Mouse (Mus musculus): Measurements from ENCODE around the gene Cnpy2.
A peak's percentile ranks its signal among the peaks of the same experiment; 100 is the strongest.
"Not testable (repeated sequence)": the region's sequence is repeated elsewhere in the genome, so short reads cannot be mapped to it uniquely, and the experiment has no call there.

Cnpy2 gene

DNA sequence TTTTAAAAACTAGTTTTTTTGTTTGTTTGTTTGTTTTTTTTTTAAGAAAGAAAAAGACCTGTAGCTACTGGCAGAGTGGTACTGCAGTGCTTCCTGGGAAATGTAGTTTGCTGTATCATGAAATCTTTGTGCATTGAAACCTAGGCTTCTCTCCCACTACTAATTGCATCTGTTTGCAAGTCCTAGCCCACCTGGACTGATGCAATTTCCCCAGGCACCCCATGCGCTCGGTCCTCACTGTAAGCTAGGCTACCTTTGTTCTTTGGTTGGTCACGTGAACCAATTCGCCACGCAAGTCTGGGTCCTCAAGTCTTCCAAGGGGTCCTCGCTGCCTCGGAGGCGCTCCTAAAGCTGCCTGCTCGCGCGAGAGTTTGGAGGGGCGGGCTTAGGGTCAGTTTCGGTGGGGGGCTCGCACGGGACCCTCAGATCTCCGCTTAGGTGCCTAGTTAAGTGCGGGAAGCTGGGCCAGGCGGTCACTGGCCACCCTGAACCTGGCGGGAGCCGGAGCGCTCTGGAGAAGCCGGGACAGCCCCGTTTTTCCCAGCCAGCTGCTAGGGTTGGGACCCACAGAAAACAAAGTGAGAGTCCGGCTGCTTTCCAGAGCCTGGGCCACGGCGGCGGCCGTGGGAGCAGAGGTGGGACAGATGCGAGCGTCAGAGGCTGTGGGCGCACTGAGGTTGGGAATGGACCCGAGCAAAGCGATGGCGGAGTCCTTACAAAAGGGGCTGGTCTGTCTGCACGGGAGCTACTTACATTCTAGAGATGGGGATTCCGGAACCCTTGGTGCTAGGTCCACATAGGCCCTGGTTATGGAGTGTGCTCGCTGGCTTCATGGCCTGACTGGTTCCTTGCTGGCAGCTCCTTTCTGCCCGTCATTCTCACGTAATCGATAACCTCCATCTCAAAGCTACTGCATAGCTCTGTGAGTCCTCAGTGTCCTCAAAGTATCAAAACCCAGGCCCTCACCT lies at the start of gene Cnpy2:
Cnpy2 (plus strand) TSS at position 319 of the 968 bp plus-strand sequence.
- peak; percentile 90 for DNase-seq (ENCODE audit: low read depth, low spot score)

DNA sequence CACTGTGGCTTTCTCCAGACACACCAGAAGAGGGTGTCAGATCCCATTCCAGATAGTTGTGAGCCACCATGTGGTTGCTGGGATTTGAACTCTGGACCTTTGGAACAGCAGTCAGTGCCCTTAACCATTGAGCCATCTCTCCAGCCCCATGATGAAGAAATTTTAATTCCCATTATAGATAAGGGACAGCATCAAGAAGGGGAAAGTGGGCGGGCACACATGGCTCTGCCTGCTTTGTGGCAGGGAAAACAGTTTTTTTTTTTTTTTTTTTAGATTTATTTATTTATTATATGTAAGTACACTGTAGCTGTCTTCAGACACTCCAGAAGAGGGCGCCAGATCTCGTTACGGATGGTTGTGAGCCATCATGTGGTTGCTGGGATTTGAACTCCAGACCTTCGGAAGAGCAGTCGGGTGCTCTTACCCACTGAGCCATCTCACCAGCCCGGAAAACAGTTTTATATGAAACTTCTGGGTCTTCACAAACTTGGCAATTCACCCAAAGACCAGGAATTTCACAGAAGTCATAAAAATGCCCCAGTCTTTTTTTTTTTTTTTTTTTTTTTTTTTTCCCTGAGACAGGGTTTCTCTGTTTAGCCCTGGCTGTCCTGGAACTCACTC lies 49.3 kb upstream of the Cnpy2 start:
- not testable (repeated sequence) for DNase-seq (ENCODE audit: low read depth, low spot score)

DNA sequence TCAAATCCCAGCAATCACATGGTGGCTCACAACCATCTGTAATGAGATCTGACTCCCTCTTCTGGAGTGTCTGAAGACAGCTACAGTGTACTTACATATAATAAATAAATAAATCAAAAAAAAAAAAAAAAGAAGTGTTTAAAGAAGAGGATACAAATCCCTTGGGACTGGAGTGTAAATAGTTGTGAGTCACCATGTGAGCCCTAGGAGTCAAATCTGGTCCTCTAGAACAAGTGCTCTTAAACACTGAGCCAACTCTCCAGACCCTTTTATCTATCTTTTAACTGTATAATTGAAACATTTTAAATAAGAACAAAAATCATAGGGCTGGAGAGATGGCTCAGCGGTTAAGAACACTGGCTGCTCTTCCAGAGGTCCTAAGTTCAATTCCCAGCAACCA lies 46.9 kb upstream of the Cnpy2 start:
- DNase-seq (ENCODE audit: low read depth, low spot score), result not testable (repeated sequence)

DNA sequence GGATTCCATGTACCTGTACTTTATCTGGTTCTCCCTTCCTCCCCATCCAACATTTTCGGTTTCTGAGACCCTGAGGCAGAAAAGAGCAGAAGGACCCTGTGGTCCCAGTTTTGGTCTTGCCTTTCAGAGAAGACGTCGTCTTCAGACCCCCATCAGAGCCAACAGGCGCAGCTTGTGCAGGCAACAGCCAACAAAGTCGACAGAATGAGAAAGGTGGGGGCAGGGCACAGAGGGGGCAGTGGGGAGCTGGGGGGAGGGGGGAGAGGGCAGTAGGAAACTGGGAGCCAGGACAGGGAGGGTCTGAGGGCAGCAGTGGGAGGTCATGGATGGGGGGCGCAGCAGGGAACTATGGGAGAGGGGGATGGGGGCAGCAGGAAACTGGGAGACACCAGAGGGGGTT lies 44.1 kb upstream of the Cnpy2 start:
- DNase-seq (ENCODE audit: low read depth, low spot score), result no peak

DNA sequence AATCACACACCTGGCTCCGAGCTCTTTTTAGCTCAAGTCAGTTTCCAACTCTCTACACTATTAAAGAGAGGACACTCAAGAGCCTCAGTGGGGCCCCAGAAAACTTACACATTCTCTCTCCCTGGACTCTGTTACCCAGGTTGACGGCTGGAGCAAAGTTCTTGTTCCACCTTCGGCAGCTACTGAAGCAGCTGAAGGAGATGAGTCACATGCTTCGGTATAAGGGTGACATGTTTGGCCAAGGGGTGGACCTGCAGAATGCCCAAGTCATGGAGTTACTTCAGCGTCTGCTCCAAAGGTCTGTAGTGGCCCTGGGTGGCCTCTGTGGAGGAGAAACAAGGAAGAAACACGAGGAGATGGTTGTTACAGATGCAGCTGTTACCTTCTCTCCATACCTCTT lies 41.3 kb upstream of the Cnpy2 start:
- DNase-seq (ENCODE audit: low read depth, low spot score), result no peak

DNA sequence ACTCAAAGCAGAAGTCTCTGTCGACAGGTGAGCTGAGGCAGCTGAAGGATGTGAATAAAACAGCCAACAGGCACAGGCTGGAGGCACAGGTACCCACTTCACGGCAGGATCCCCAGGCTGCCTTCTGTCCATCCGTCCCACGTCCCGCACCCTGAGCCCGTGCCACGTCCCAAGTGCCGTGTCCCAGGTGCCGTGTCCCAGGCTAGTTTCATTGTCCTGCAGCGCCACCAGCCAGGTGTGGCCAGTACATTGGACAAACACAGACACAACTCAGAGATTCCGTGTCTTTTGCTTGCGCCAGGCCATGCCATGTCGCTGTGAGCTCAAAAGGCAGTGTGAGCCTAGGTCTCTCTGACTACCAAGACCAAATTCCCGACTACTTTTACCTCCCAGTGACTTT lies 40.6 kb upstream of the Cnpy2 start:
- DNase-seq (ENCODE audit: low read depth, low spot score), result no peak

DNA sequence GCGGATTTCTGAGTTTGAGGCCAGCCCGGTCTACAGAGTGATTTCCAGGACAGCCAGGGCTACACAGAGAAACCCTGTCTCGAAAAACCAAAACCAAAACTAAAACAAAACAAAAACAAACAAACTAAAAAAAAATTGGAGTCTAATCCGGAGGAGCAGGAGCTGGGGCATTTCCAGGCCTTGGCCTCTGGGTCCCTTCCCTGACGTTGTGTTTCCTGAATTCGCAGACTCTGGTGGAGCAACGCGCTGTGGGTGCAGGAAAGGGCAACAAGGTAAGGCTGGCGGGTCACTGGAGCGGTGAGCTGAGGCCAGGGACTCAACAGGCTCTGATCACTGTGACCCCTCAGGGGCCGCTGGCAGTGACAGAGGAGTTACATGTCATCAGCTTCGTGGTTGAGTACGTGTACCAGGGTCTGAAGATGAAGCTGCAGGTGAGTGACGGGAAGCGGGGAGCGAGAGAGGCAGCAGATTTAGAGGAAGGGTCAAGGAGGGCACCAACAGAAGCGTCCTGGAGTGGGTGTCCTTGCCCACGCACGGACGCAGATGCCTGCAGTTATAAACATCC lies 39.3 kb upstream of the Cnpy2 start:
- no peak for DNase-seq (ENCODE audit: low read depth, low spot score)

DNA sequence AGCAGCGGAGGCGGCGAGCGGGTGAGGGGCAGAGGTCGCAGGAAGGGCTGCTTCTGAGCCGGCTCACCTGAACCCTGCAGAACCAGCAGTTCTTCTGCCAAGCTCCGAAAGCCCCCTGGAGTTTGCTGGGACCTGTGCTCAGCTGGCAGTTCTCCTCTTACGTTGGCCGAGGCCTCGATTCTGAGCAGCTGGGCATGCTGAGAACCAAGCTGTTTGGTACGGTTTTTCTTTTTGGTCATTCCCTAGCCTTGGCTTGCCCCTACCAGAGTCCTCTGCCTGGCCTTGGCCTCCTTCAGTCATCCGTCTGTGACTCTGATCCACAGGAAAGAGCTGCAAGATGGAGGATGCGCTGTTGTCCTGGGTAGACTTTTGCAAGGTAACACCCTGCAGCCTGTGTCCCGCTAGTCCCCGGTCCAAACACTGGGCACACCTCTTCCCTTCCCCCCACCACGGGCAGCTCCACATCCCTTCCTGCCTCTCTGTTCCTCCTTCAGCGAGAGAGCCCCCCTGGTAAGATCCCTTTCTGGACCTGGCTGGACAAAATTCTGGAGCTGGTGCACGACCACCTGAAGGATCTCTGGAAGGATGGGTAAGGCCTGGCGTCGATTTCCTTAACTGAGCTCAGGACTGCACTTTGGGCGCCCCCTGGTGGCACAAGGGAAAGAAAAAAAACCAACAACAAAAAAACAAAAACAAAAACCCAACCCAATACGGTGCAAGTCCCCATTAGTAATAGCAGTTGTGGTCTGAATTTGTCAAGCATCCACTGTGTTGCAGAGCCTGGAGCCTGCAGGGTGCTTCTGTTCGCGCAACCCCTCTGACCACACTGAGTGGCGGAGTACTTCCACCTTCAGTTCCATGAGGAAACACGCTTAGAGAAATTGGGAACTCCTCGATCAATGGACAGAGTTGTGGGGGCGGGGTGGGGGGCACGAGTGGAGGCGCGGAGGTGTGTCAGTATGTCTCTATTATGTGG lies 38.4 kb upstream of the Cnpy2 start:
- peak; percentile 80 for DNase-seq (ENCODE audit: low read depth, low spot score)

DNA sequence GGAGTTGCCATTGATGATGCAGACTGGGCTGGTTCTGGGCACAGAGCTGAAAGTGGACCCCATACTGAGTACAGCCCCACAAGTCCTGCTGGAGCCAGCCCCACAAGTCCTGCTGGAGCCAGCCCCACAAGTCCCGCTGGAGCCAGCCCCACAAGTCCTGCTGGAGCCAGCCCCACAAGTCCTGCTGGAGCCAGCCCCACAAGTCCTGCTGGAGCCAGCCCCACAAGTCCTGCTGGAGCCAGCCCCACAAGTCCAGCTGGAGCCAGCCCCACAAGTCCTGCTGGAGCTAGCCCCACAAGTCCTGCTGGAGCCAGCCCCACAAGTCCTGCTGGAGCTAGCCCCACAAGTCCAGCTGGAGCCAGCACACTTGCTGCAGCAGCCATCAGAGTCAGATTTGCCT lies 31.7 kb upstream of the Cnpy2 start:
- not testable (repeated sequence) for DNase-seq (ENCODE audit: low read depth, low spot score)

DNA sequence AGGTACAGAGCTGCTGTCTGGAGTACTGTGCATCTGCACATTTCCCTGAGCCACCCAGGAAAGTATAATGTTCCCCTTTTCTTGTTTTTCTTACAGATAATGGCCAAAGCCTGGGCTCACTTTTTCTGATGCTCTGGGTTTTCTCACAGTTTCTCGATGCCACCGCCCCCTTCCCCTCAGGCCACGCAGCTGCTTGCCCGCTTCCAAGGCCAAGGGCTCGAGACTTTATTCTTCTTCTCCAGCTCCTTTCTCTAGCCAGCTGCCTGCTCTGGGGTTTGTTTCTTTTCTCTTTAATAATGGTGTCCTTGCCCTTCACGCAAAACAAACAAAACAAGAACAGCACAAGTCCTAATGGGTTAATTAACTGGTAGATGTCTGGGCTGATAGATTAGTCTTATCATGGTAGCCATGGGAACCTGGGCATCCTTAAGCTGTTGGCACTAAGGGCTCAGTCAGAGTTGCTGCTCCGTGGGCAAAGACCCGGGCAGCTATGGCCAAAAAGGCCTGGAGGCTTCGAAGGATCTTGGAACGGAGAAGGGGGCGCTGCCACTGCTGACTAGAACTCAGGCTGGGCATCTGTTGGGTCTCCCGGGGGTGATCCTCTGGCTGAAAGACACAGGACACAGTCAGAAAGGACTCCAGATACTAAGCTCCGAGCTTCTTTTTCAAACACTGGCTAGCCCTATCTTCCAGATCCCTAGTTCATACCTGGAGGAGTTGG lies 25.7 kb upstream of the Cnpy2 start:
- DNase-seq (ENCODE audit: low read depth, low spot score), result no peak

DNA sequence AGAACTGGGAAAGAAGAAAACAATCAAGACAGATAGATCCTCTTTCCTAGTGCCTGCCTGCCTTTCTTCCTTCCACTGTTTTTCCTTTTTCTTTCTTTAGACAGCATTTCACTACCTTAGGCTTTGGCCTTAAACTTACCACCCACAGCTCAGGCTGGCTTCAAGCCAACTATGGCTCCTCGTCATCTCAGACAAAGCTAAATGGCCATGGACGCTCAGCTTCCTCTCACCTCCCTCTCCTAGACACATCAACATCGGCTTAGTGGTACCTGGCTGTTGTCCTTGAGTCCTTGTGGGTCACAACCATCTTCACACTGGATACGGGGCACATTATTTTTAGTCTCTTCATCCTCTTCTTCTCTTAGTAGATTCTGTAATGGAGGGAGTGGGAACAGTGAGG lies 25.0 kb upstream of the Cnpy2 start:
- DNase-seq (ENCODE audit: low read depth, low spot score), result no peak

DNA sequence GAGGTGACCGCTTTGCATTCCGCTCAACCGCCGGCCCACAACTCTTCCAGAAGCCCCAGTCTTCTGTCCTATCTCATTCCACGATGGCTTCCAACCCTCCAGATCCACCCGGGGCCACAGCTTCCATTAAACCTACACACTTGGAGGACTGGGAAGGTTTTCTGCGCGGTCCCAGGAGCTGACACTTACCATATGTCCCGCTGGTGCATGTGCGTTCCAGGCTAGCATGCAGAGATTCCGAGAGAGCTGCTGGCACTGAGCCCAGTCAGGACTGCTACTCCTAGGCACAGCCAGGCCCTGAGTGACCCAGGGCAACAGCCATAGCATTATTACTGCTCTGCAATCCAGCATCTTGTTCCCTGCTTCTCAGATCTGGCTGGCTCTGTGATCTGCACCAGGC lies 24.6 kb upstream of the Cnpy2 start:
- DNase-seq (ENCODE audit: low read depth, low spot score), result no peak

DNA sequence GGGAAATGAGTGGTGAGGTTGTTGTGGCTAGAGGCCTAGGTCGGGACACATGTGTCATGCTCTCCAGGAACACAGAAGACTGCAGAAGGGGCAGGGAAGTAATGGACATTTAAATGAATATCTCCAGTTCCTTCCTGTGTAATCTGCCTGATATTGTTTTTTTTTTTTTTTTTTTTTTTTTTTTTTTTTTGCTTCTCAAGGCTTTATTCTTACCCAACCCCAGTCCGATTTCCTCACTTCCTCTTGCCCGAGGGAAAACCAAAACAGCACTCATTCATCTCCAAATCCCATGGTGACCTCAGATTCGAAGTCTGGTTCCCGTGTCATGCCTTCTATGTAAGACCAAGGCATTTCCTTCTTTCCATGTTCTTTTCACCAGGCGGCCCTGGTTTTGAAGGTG lies 24.0 kb upstream of the Cnpy2 start:
- peak; percentile 43 for DNase-seq (ENCODE audit: low read depth, low spot score)

DNA sequence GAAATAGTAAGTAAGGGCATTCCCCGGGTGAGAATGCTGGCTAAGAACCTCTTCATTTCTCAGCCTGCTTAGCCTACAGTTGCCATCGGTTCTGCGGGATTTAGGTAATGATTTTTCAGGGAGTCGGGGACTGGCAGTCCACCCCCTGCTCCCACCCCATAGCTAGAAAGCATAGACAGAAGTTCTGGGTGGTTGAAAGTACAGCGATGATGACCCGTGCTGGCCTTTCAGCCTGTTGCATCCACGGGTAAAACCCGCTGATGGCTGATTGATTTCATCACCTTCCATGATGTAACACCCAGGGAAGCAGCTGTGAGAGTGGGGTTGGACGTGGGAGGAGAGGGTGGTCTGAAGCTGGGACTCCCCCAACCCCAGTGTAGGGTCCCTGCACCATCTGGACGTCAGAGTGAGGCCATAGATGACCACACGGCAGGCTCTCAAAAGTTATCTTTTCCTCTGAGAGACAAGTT lies 23.5 kb upstream of the Cnpy2 start, which contains the start of gene Il23a:
Il23a (minus strand) TSS at position 51 of the 470 bp plus-strand sequence.
- DNase-seq (ENCODE audit: low read depth, low spot score), result no peak

DNA sequence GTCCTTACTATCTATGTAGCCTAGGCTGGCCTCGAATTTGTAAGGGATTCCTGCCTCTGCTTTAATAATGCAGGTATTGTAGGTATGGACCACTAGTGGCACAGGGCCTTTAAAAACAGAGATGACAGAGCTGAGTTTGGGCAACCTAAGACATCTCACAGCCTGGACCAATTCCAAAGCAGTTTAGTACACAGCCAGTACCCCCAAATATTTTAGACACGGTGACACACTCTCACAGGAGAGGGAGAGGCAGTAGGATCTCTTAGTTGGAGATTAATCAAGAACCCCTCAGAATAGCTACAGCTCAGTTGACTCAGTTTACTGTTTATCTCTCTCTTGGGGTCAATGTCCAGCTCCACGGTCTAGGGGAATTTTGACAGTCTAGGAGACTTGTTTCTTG lies 19.9 kb upstream of the Cnpy2 start:
- peak; percentile 29 for DNase-seq (ENCODE audit: low read depth, low spot score)

DNA sequence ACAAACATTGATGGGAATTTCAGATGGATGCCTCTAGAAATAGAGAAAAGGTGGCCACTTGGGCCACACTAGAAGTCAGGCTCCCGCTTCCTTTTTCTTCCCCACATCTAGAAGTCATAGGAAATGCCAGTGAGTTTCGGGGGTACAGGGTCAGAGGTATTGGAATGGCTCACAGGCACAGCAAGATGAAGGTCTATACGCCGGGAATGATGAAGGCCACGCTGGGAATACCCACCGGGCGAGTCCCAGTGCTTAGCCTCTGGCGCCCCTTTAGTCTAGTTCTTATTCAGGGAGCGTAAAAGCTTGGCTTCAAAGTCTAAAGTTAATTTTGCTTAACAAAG lies 19.5 kb upstream of the Cnpy2 start:
- no peak for DNase-seq (ENCODE audit: low read depth, low spot score)

DNA sequence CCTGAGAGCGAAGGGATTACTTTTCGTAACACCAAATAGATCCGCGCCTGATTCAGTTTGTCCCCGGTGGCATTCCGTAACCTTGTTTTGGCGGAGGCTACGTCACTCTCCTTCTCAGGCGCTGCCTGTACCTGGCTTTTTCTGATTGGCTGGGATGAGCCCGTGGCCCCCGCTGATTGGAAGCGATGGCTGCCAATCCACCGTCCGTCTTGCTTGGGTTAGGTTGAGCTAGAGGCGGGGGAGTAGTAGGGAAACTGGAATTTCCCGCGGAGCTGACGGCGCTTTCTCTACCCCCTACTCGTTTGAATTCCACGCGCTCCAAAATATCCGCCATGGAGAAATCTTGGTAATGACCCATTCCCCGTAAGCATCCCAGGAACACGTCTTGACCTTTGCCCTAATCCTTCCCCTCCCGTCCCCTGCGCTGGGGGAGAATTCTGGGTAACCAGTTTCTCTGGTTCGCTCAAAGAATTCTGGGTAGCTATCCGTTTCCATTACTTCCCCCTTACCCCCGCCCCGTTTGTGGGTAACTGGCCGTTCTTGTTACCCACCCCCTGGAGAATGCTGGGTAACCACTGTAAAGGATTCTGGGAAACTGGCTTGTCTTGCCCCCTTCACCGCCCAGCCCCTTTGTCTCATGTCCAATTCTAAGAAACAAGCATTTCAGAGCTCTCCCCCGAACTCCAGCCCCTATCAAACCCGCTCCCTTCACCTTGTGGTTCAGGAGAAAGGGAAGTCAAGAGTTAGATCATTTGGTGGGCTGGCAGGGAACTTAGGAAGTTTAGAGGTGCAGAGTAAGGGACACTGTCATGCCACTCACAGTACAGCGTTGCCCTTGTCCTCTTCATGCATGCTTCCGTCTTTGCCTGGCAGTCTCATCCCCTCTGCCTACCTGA lies 18.9 kb upstream of the Cnpy2 start, which contains the start of gene Pan2:
Pan2 (plus strand) TSS at position 210 of the 896 bp plus-strand sequence.
- peak; percentile 100 for DNase-seq (ENCODE audit: low read depth, low spot score)

DNA sequence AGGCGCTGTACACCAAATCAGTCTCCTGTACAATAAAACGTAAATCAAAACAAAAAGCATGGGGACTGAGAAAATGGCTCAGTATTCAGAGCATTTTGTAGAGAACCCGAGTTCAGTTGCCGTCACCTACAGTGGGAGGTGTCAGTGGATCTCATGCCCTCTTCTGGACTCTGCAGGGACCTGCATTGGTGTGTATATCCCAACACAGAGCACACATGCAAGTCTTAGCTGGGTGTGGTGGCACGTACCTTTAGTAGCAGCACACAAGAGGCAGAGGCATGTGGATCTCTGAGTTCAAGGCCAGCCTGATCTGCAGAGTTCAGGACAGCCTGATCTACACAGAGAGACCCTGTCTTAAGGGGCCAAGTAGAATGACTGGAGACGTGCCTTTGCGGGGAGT lies 12.6 kb upstream of the Cnpy2 start:
- no peak for DNase-seq (ENCODE audit: low read depth, low spot score)

DNA sequence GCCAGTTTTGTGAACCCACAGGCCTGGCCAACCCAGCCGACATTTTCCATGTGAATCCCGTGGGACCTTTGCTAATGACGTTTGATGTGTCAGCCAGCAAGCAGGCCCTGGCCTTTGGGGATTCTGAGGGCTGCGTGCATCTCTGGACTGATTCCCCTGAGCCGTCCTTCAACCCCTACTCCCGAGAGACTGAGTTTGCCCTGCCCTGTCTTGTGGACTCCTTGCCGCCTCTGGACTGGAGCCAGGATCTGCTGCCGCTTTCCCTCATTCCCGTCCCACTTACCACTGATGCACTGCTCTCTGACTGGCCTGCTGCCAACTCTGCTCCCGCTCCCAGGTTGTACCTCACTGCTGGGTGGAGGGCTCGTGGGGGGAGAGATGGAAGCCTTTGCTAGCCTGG lies 12.1 kb upstream of the Cnpy2 start:
- no peak for DNase-seq (ENCODE audit: low read depth, low spot score)

DNA sequence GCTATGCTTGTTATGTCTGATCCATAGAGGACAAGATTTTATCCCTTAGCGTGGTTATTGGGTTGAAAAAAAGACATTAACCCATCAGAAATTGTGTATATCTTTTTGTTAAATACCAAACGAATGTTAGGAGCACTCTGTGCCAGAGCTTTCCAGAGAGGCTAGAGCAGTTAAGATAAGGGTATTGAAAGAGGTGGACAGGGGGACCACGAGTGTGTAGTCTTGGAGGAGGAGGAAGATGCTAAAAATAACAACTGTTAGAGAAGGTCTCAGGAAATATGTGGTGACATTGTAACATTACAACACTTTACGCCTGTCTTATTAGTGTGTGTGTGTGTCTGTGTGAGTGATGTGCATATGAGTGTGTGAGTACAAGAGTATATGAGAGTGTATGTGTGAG lies 11.4 kb upstream of the Cnpy2 start:
- DNase-seq (ENCODE audit: low read depth, low spot score), result no peak
